Mouse (Mus musculus) midbrain, embryonic 12.5 days (tissue): ENCODE results near the gene Zbed3. TPM values are rescaled to one million over a fixed set of nuclear protein-coding genes. Genes with fewer than 3 reads are reported as not detected.

Source experiments
- polyA plus RNA-seq: library from polyadenylated mRNA; unstranded; fragments of >200 nt; fragmentation: Nextera tagmentation; extraction: Ambion mirVana; gene quantifications from 2 replicates; pipeline ENCODE4 v1.2.1, GENCODE M21; 2016

The Zbed3 gene
- polyA plus RNA-seq, 1 experiment from 2014 or later: 62.3 TPM

Other genes with a start within 250 kb of the Zbed3 start
- 3.2 and 3.5 TPM in 2 replicates for gene Pde8b, start 73.3 kb upstream of the Zbed3 start, polyA plus RNA-seq
- gene Aggf1, start 51.7 kb downstream of the Zbed3 start, polyA plus RNA-seq: 54.9 and 58.6 TPM in 2 replicates
- gene Crhbp, start 121.3 kb downstream of the Zbed3 start, polyA plus RNA-seq: 0.61 and 1.1 TPM in 2 replicates
- gene S100z, start 155.1 kb downstream of the Zbed3 start, polyA plus RNA-seq: not detected in 2 replicates
- 0.10 and 0.17 TPM in 2 replicates for gene F2rl1, start 201.6 kb downstream of the Zbed3 start, polyA plus RNA-seq